Mouse (Mus musculus) myocyte (in vitro differentiated cells): ENCODE results near the gene Ncoa5. TPM values are rescaled to one million over a fixed set of nuclear protein-coding genes. Genes with fewer than 3 reads are reported as not detected.

Experiments
- H3K27me3 ChIP-seq: one replicate; pipeline ENCODE4 v1.6.1; 2011; ENCODE audit not compliant: control insufficient read depth, insufficient read depth, insufficient read length
- H3K36me3 ChIP-seq: one replicate; pipeline ENCODE4 v1.6.1; 2011; ENCODE audit not compliant: control insufficient read depth, insufficient read depth
- H3K4me2 ChIP-seq: one replicate; pipeline ENCODE4 v1.6.1; 2011; ENCODE audit warnings: low read depth, control low read depth
- H3K4me3 ChIP-seq: one replicate; pipeline ENCODE4 v1.5.1; 2011; ENCODE audit warnings: mild to moderate bottlenecking, control low read depth, moderate library complexity
- H3K79me2 ChIP-seq: one replicate; pipeline ENCODE4 v1.6.1; 2011; ENCODE audit not compliant: control insufficient read depth, insufficient read depth
- H3ac ChIP-seq: one replicate; pipeline ENCODE4 v1.6.1; 2011; ENCODE audit not compliant: control insufficient read depth, insufficient read length
- CEBPB ChIP-seq: IDR thresholded peaks from 2 replicates; pipeline ENCODE4 v1.6.1; 2011; ENCODE audit warnings: mild to moderate bottlenecking, moderate library complexity; ENCODE audit not compliant: poor library complexity, insufficient read depth, severe bottlenecking
- E2F4 ChIP-seq: IDR thresholded peaks from one replicate; pipeline ENCODE4 v1.6.1; 2011; ENCODE audit warnings: mild to moderate bottlenecking, control low read depth, moderate library complexity; ENCODE audit not compliant: insufficient read depth
- MAX ChIP-seq: IDR thresholded peaks from one replicate; pipeline ENCODE4 v1.6.1; 2011; ENCODE audit warnings: low read depth, mild to moderate bottlenecking, control low read depth
- MYOD1 ChIP-seq, 3 experiments: IDR thresholded peaks; one replicate each; pipeline ENCODE4 v1.6.1; 2011; ENCODE audit warnings: control low read depth in 2 of 3, low read depth in 2 of 3, mild to moderate bottlenecking in 2 of 3, moderate library complexity in 1 of 3; ENCODE audit not compliant: insufficient read length in 2 of 3, control insufficient read depth in 1 of 3
- MYOG ChIP-seq, 3 experiments: IDR thresholded peaks; one replicate each; pipeline ENCODE4 v1.6.1; 2011; ENCODE audit warnings: control low read depth in 2 of 3, low read depth in 2 of 3, mild to moderate bottlenecking in 2 of 3; ENCODE audit not compliant: insufficient read length in 2 of 3, control insufficient read depth in 1 of 3, insufficient read depth in 1 of 3
- POLR2A ChIP-seq: IDR thresholded peaks from one replicate; pipeline ENCODE4 v1.6.1; 2011; ENCODE audit warnings: low read depth, mild to moderate bottlenecking, control low read depth, moderate library complexity; ENCODE audit not compliant: insufficient read length
- POLR2AphosphoS2 ChIP-seq: IDR thresholded peaks from one replicate; pipeline ENCODE4 v1.6.1; 2011; ENCODE audit warnings: low read depth, control low read depth; ENCODE audit not compliant: insufficient read length
- REST ChIP-seq: IDR thresholded peaks from one replicate; pipeline ENCODE4 v1.6.1; 2011; ENCODE audit warnings: mild to moderate bottlenecking, control low read depth, moderate library complexity; ENCODE audit not compliant: insufficient read depth, insufficient read length
- SRF ChIP-seq: IDR thresholded peaks from one replicate; pipeline ENCODE4 v1.6.1; 2011; ENCODE audit warnings: low read depth; ENCODE audit not compliant: control insufficient read depth, insufficient read length
- TCF12 ChIP-seq: IDR thresholded peaks from one replicate; pipeline ENCODE4 v1.6.1; 2011; ENCODE audit warnings: mild to moderate bottlenecking, control low read depth; ENCODE audit not compliant: poor library complexity, insufficient read depth, severe bottlenecking
- TCF3 ChIP-seq: IDR thresholded peaks from one replicate; pipeline ENCODE4 v1.6.1; 2011; ENCODE audit warnings: low read depth, control low read depth; ENCODE audit not compliant: insufficient read length
- USF1 ChIP-seq: IDR thresholded peaks from one replicate; pipeline ENCODE4 v1.6.1; 2011; ENCODE audit warnings: low read depth, mild to moderate bottlenecking, control low read depth, moderate library complexity
- polyA plus RNA-seq: library from polyadenylated mRNA; unstranded; fragments of >200 nt; fragmentation: generic; extraction: Trizol; gene quantifications from one replicate; pipeline ENCODE4 v1.2.1, GENCODE M21; 2012; ENCODE audit warnings: missing spikeins

The Ncoa5 gene
- polyA plus RNA-seq, 1 experiment: 24.0 TPM

GRCm38 (mm10) chr2:165061638-165062433, 27.2 kb upstream of the Ncoa5 start:
- Histone ChIP-seq H3K36me3 (no peaks in the 10 kb centered on the region), H3K4me3 (no peak overlapping the region), H3K27me3 (peaks cover 36% of the 10 kb centered on the region), H3K79me2 (no peaks in the 10 kb centered on the region), H3K4me2 (no peak overlapping the region), H3ac (no peak overlapping the region)
- TF ChIP-seq E2F4: no peak
- TF ChIP-seq POLR2A: no peak
- TF ChIP-seq TCF12: no peak
- no peak for TF ChIP-seq REST

GRCm38 (mm10) chr2:165059961-165060360, 25.3 kb upstream of the Ncoa5 start:
- Histone ChIP-seq H3ac (no peak overlapping the region), H3K79me2 (no peaks in the 10 kb centered on the region), H3K4me3 (no peak overlapping the region), H3K36me3 (no peaks in the 10 kb centered on the region), H3K4me2 (no peak overlapping the region), H3K27me3 (peaks cover 35% of the 10 kb centered on the region)
- no peak for TF ChIP-seq E2F4
- no peak for TF ChIP-seq CEBPB
- no peak for TF ChIP-seq TCF12
- TF ChIP-seq TCF3: no peak
- TF ChIP-seq SRF: no peak
- TF ChIP-seq MYOD1 (IDR thresholded peaks at IDR 0.05; ENCODE audit: control insufficient read depth in 1 of 3, insufficient read length in 2 of 3, low read depth in 2 of 3): no peak
- no peak for TF ChIP-seq POLR2AphosphoS2
- no peak for TF ChIP-seq MAX
- no peak for TF ChIP-seq POLR2A
- no peak for TF ChIP-seq MYOG (IDR thresholded peaks at IDR 0.05; ENCODE audit: control insufficient read depth in 1 of 3, insufficient read depth in 1 of 3, insufficient read length in 2 of 3, low read depth in 2 of 3)
- no peak for TF ChIP-seq REST
- TF ChIP-seq USF1: no peak

DNA sequence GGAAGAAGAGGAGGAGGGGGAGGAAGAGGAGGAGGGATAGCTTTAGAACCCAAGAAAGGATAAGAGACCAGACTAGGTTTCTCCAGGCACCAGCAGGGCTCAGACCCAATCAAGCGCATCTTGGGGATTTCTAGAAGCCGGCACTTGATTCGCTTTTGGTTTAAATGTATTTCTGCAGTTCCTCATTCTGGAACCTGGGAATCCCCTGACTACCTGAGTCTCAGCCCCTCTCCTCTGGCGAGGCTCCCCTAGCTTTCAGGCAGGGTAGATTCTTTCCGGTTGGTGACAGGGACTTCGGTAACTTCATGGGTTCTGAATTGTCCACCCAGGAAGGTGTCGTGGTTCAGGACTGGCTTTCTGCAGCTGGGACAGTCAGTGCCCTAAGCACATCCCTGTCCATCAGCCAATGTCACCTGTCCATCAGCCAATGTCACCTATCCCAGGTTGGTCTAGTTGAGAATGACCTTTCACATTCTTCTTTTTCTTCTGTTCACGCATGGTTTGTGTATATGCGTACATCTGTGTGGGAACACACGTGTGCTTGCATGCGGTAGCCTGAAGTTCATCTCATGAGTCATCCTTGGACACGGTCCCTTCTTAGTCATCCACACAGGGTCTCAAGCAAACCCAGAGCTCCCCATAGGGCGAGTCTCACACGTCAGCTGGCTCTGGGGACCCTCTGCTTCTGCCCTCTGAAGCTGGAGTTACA, 21.9 kb upstream of the Ncoa5 start:
- Histone ChIP-seq H3K27me3 (peaks cover 23% of the 10 kb centered on the region), H3ac (no peak overlapping the region), H3K4me2 (peak overlapping the region; percentile 27), H3K79me2 (no peaks in the 10 kb centered on the region), H3K4me3 (no peak overlapping the region), H3K36me3 (no peaks in the 10 kb centered on the region)
- TF ChIP-seq SRF (no peak), POLR2AphosphoS2 (no peak), REST (no peak), MAX (no peak), TCF3 (no peak), USF1 (no peak)

DNA sequence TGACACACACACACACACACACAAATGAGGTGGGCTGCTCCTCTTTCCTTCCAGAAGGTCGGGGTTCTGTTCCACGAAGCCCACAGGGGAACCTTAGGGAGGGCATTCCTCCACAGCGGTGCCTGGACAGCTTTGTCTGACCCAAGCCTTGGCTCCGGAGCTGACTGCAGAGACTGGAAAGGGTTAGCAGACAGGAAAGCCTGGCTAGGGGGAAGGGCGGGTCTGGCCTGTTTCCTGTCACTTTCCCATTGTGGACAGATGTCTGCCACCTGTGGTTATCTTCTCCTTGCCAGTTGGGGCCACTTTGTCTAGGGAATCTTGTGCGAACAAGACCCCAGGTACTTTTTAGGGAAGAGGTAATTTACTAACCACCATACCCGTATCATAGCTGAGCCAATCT, 21.2 kb upstream of the Ncoa5 start:
- TF ChIP-seq TCF3: no peak
- no peak for TF ChIP-seq POLR2A
- TF ChIP-seq MYOG (IDR thresholded peaks at IDR 0.05; ENCODE audit: control insufficient read depth in 1 of 3, insufficient read depth in 1 of 3, insufficient read length in 2 of 3, low read depth in 2 of 3): no peak
- no peak for TF ChIP-seq CEBPB
- no peak for TF ChIP-seq SRF
- no peak for TF ChIP-seq E2F4
- no peak for TF ChIP-seq REST
- TF ChIP-seq MYOD1 (IDR thresholded peaks at IDR 0.05; ENCODE audit: control insufficient read depth in 1 of 3, insufficient read length in 2 of 3, low read depth in 2 of 3): no peak
- no peak for TF ChIP-seq POLR2AphosphoS2
- no peak for TF ChIP-seq TCF12
- TF ChIP-seq USF1: no peak
- no peak for TF ChIP-seq MAX
- no peaks in the 10 kb centered on the region for H3K79me2 ChIP-seq
- H3K36me3 ChIP-seq: no peaks in the 10 kb centered on the region
- H3K4me2 ChIP-seq: peak overlapping the region; percentile 27
- no peak overlapping the region for H3K4me3 ChIP-seq
- H3K27me3 ChIP-seq: peaks cover 26% of the 10 kb centered on the region
- H3ac ChIP-seq: no peak overlapping the region
